Mouse (Mus musculus): ENCODE measurements around the gene Fgf2. TPM values are rescaled to one million over a fixed set of nuclear protein-coding genes. Genes with fewer than 3 reads are reported as not detected.
A peak's percentile ranks its signal among the peaks of the same experiment; 100 is the strongest.

Fgf2 gene
- total RNA-seq, 2 experiments from 2014 or later: 7.7 to 10.0 TPM

DNA sequence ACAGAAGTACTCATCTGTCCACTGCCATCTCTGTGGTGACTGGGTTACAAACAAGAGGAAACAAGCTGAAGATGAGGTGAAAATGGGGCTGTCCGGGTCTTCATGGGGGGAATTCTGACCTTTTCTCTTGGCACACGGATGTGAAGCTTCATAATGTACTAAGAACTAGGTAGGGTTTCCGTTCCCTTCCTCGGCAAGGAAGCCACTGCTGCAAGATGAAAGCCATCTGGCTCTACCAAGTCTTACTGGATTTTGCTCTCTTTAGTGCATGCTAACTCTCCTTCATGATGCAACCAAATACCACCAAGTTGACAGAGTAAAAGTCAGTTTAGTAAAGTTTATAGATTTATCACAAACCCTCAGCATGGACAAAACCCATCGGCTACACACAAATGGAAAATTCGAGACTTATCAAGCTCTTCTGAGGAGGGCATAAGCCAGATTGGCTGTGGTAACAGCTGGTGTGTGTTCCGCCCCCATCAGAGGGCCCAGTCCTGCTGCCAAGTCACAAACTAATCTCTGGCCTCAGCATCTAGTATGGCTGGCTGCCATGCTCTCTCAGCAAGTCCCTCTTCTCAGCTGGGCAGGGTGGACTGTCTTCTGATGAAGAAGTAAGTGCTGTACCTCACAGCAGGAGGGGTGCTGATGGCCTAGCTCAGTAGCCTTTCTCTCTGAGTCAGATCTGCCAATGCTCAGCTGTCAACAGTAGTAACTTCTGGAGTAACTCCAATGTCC, 50.7 kb downstream of the Fgf2 start:
- no peak overlapping the region for H3K4me3 ChIP-seq
- no peak for DNase-seq (ENCODE audit: low spot score in 2 of 2)
- no peak for TF ChIP-seq CTCF (conservative IDR thresholded peaks at IDR 0.05)
- no peak overlapping the region for H3K27ac ChIP-seq

DNA sequence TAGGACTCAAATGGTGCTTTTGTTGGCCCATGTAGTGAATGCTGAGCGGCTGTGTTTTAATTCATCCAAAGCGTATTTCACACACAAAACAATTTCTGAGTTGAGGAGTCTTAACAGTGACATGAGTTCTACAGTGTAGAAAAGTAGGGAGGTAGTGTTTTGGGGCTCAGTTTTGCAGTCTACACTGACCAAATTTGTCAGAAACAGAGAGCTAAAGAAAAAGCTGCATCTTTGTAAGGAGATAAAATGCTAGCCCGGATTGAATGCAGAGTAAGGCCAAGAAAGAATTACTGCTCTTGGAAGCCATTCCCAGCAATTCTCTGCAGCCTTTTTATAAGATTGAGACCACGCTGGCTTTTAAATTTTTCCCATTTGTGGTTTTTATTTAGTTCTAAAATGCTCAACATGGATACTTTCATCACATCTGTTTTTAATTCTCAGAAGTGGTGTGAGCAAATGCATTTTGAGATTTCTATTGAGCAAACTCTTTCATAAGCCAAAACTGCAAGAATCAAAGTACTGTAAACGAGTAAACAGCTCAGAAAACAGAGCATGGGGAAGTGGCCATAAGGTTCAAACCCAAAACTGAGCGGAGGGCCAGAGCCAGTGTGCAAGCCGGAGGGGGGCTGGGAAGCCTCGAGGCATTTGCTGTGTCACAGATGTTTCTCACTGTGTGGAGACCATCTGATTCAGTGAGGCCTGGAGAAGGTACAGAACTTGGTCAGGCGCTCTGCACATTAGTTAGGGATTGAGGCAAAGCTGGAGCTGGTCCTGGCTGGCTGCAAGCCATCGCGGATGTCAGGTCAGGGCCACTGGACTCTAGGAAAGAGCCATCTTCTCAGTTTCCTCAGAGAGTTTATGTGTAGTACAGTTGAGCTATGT, 53.8 kb downstream of the Fgf2 start:
- TF ChIP-seq CTCF (conservative IDR thresholded peaks at IDR 0.05): no peak
- DNase-seq (ENCODE audit: low spot score in 2 of 2): no peak
- Histone ChIP-seq H3K4me3 (no peak overlapping the region), H3K27ac (no peak overlapping the region)

DNA sequence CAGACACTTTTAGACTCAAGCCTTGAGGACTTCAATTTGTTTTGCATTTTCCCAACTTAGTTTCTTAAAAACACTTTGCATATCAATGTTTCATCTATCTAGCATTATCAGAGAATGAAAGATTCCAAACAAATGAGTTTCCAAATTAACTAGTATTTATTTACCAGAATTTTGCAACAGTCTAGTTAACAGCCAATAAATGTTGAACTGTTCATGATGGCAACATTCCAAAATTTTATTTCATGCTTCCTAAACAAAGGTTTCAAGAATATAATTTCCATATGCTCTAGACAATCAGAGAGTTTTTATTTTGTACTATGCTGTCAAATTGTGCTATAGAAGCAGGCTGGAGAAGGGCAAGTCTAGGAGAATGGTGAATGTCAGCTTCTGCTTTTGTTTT, 59.5 kb downstream of the Fgf2 start:
- no peak for TF ChIP-seq CTCF (conservative IDR thresholded peaks at IDR 0.05)
- Histone ChIP-seq H3K27ac (no peak overlapping the region), H3K4me3 (no peak overlapping the region)
- no peak for DNase-seq (ENCODE audit: low spot score in 2 of 2)

DNA sequence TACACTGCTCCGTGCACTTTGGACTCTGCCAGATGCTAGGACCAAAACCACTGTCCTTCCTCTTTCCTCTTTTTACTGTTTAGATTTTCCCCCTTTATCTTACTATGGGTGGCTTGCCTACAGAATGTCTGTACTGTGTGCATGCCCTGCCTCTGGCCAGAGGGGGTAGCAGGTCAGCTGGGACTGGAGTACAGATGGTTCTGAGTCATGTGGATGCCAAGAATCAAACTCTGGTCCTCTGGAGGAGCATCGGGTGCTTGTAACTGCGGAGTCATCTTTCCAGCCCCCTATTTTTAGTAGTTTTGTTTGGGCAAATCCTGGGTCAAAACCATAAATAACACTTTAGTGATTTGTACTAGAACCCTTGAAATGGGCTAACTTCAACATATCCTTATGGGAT, 65.3 kb downstream of the Fgf2 start:
- DNase-seq (ENCODE audit: low spot score in 2 of 2): no peak
- Histone ChIP-seq H3K4me3 (no peak overlapping the region), H3K27ac (no peak overlapping the region)
- TF ChIP-seq CTCF (conservative IDR thresholded peaks at IDR 0.05): no peak

DNA sequence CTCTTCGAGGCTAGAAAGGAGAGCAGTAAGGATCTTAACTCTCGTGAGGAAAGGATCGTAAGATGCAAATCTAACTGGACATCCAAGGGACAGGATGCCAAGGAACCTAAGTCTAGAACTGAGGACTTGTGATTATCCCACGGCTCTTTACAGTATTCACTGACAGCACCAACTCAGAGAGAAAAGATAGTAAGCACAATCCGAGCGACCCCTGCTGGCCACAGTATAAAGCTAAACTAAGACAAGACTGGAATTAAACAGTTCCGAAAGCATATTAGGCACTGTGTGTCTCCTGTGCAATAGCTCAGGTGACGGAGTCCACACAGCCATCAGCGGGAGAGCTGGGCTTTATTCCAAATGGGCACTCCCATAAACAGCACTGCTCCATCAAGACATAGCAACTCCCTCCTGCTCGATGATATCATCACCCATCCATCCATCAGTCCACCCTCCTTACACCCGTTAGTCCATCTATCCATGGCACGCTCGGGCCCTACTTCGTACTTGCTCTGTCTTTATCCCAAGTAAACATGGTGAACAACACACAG, 66.3 kb downstream of the Fgf2 start:
- TF ChIP-seq CTCF (conservative IDR thresholded peaks at IDR 0.05): peak; percentile 87
- peak; percentile 78 to 86 for DNase-seq (ENCODE audit: low spot score in 2 of 2)
- Histone ChIP-seq H3K4me3 (no peak overlapping the region), H3K27ac (no peak overlapping the region)

DNA sequence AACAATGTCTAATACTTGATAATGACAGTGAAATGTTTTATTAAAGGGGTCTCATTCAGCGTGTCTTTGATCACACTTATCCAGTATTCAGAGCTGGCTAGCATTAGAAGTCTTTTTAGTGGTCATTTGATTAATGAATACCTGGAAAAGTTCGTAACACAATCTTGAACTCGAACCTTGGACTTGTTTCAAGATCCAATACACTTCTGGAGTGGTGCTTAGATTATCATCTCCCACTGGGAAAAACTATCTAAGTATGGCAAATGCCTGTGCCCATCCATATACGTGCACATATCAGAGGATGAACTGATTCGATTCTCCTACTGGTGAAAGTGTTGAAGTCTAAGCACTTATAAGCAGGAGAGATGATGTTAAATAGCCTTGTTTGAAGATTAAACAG, 70.2 kb downstream of the Fgf2 start:
- no peak for TF ChIP-seq CTCF (conservative IDR thresholded peaks at IDR 0.05)
- Histone ChIP-seq H3K4me3 (peak overlapping the region; percentile 98), H3K27ac (peak overlapping the region; percentile 99)
- DNase-seq (ENCODE audit: low spot score in 2 of 2): no peak

DNA sequence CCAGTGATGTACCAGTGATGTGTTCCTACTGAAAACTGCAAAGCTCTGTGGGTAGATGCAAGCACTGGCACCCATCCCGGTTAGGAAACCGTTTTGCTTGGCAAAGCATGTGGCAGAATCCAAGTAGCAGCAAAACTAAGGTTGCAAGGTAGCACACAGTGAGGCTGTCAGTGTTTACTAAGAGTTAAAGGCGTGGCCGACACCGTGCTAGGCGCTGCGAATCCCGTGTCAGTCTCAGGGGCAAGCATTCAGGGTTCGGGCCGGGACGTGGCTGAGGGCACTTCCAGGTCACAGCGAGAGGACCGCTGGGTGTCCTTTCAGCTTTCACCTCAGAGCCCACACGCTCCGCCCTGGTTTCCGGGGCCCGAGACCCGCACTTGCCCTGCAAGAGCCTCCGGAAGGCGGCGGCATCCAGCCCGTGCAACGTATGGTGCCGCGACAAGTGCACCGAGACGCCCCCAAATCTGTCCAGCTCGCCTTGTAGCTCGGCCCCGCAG, 70.9 kb downstream of the Fgf2 start:
- Histone ChIP-seq H3K4me3 (peak overlapping the region; percentile 98), H3K27ac (peak overlapping the region; percentile 99)
- peak; percentile 55 to 73 for DNase-seq (ENCODE audit: low spot score in 2 of 2)
- TF ChIP-seq CTCF (conservative IDR thresholded peaks at IDR 0.05): peak; percentile 45

DNA sequence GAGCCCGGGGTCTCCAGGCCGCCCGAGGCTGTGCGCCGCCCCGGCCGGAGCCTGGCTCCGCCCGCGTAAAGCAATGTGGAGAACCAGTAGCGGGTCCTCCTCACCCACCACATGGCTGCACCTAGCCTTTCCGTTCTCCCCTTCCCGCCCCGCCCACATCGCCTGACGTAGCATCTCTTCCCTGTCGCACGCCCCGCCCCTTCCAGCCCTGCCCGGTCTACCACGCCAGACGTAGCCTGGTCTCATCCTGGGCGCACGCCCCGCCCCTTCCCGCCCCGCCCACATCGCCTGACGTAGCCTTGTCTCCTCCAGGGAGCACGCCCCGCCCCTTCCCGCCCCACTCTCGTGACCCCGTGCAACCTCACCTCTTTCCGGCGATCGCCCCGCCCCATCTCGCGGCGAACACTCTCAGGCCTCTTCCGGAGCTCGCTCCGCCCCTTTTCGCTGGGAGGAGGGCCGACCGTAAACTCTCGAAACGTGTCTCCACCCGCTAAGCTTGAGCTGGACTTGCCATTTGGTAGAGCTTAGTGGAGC, 71.4 kb downstream of the Fgf2 start, which contains the start of gene Spata5:
Gene Spata5, plus strand, starts transcription at position 439 of the 534 bp plus-strand sequence.
- peak; percentile 94 to 96 for DNase-seq (ENCODE audit: low spot score in 2 of 2)
- peak within 1 kb of the TSS; percentile 98 for H3K4me3 ChIP-seq
- TF ChIP-seq CTCF (conservative IDR thresholded peaks at IDR 0.05): no peak

DNA sequence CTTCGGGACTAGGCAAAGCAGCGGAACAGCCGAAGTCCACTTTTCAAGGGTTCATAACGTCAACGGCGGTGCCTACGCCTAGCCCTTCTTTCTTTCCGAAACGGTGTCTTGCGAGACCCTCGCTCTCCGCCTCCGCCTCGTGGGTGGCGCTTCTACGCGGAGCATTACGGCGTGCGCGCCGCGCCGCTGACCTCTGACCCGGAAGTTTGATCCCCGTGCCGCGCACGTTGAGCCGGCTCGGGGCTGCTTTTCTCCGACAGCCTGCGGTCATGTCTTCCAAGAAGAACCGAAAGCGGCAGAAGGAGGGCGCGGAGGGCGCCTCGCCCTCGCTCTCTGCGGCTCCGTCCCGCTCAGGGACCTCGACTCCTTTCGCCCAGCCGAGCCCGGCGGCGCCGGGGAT, 71.9 kb downstream of the Fgf2 start, which contains the start of gene Nudt6:
Gene Nudt6, minus strand, starts transcription at position 140 of the 400 bp plus-strand sequence.
- peak within 1 kb of the TSS; percentile 98 for H3K4me3 ChIP-seq
- H3K27ac ChIP-seq: peak within 1 kb of the TSS; percentile 99
- DNase-seq (ENCODE audit: low spot score in 2 of 2): peak; percentile 86 to 89
- no peak for TF ChIP-seq CTCF (conservative IDR thresholded peaks at IDR 0.05)

More for the DNA sequence above, 71.4 kb downstream of the Fgf2 start, which contains the start of gene Spata5:
- H3K27ac ChIP-seq: peak within 1 kb of the TSS; percentile 99

DNA sequence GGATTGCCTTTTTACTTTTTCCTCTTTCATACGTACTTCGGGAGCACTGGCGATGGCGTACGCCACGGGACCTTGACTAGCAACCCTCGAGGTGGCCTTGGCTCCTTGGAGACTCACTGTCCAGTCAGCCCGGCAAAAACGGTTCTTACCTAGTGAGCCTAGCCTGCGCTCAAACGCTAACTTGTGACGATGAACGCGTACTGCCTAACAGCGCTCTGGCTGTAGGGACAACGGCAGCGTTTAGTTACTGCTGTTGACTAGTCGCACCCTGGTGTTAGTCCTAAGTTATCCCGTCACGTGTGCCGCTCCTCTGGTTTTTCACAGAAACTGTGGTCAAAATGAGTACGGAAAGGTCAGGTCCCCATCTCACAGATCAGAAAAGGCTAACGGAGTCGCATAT, 72.5 kb downstream of the Fgf2 start:
- DNase-seq (ENCODE audit: low spot score in 2 of 2): peak; percentile 15 to 41
- Histone ChIP-seq H3K4me3 (peak overlapping the region; percentile 88), H3K27ac (peak overlapping the region; percentile 88; the same call in 1 of the 2 replicates)
- 0 out of 2 replicates have a peak, but pooled peaks have one; percentile 5 for TF ChIP-seq CTCF (conservative IDR thresholded peaks at IDR 0.05)

DNA sequence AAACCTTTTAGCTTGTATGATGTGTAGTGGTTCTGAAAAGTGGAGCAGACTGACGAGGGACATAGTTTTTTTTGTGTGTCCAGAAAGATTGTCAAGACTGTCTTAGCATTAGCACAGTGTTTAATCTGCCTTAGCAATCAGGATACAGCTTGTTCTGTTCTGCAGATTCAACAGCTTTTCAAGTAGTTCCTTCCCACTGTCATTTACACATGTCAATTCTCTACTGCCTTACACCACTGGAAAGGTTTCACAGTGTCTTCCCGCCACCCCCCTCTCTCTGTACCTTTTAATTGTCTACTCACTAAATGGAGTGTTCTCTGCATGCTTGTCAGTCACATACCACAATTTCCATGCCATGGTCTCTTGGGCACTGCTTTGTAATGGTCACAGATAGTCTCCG, 73.0 kb downstream of the Fgf2 start:
- DNase-seq (ENCODE audit: low spot score in 2 of 2): no peak
- H3K27ac ChIP-seq: no peak overlapping the region
- H3K4me3 ChIP-seq: peak overlapping the region; percentile 88
- no peak for TF ChIP-seq CTCF (conservative IDR thresholded peaks at IDR 0.05)

DNA sequence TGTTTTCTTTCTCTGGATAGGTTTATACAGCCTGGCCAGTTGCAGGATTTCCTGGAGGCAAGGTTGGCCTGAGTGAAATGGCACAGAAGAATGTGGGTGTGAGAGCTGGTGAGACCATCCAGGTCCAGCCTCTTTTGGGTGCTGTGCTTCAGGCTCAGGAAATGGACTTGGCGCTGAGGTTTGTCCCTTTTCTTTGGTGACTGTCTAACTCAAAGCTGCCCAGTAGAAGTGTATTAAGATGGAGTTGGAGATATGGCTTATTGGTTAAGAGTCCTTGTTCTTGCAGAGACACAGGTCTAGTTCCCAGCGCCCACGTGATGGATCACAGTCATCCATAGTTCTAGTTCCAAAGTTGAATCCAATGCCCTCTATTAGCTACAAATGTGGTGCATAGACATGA, 77.9 kb downstream of the Fgf2 start:
- DNase-seq (ENCODE audit: low spot score in 2 of 2): no peak
- Histone ChIP-seq H3K27ac (no peak overlapping the region), H3K4me3 (no peak overlapping the region)
- no peak for TF ChIP-seq CTCF (conservative IDR thresholded peaks at IDR 0.05)
